Mouse (Mus musculus) MN1 (cell line): ENCODE results near the gene Slc25a45.

Experiments used
- DNase-seq: peaks from one replicate; pipeline ENCODE4 v3.0.0-alpha.2; 2016; ENCODE audit warnings: low spot score

Gene Slc25a45

GRCm38 (mm10) chr19:5929634-5930596 is 52.3 kb downstream of the Slc25a45 start:
- no peak for DNase-seq

GRCm38 (mm10) chr19:5935266-5935665 is 57.7 kb downstream of the Slc25a45 start:
- DNase-seq = no peak
